Mouse (Mus musculus) limb, embryonic 13.5 days (tissue): Measurements from ENCODE around the gene Chrne. TPM values are rescaled to one million over a fixed set of nuclear protein-coding genes. Genes with fewer than 3 reads are reported as not detected.
A peak's percentile ranks its signal among the peaks of the same experiment; 100 is the strongest.

Experiments used
- ATAC-seq: fragments of 200-750 bp; cut with Nextera tagmentation; 2 replicates; pipeline ENCODE4 v1.8.0; 2017; ENCODE audit warnings: low read depth, moderate number of reproducible peaks, moderate TSS enrichment; ENCODE audit not compliant: low FRiP score
- H3K27ac ChIP-seq: fragments of 300-500 bp; sonication (generic); 2 replicates; pipeline ENCODE4 v1.5.1; 2015; ENCODE audit warnings: inconsistent platforms, mild to moderate bottlenecking, moderate library complexity
- H3K27me3 ChIP-seq: fragments of 300-500 bp; sonication (generic); 2 replicates; pipeline ENCODE4 v1.6.1; 2015; ENCODE audit warnings: mild to moderate bottlenecking, inconsistent platforms
- H3K36me3 ChIP-seq: fragments of 300-500 bp; sonication (generic); 2 replicates; pipeline ENCODE4 v1.6.1; 2015; ENCODE audit warnings: inconsistent platforms, mild to moderate bottlenecking, moderate library complexity
- H3K4me1 ChIP-seq: fragments of 300-500 bp; sonication (generic); 2 replicates; pipeline ENCODE4 v1.6.1; 2015; ENCODE audit warnings: inconsistent platforms
- H3K4me2 ChIP-seq: fragments of 300-500 bp; sonication (generic); replicated peaks from 2 replicates; pipeline ENCODE4 v1.6.1; 2015; ENCODE audit warnings: inconsistent platforms, mild to moderate bottlenecking, moderate library complexity
- H3K4me3 ChIP-seq: fragments of 300-500 bp; sonication (generic); 2 replicates; pipeline ENCODE4 v1.5.1; 2015; ENCODE audit warnings: moderate library complexity, mild to moderate bottlenecking, inconsistent platforms
- H3K9ac ChIP-seq: fragments of 300-500 bp; sonication (generic); 2 replicates; pipeline ENCODE4 v1.6.1; 2015; ENCODE audit warnings: mild to moderate bottlenecking, inconsistent platforms
- H3K9me3 ChIP-seq: fragments of 300-500 bp; sonication (generic); 2 replicates; pipeline ENCODE4 v1.6.1; 2016; ENCODE audit warnings: inconsistent platforms
- WGBS: fragments of 180-500 bp; shearing (Covaris S2); methylation state at CpG from one replicate; pipeline ENCODE4 v1.1.7; 2015; 5-methylcytosine and 5-hydroxymethylcytosine counted together
- polyA plus RNA-seq: library from polyadenylated mRNA; unstranded; fragments of >200 nt; fragmentation: Nextera tagmentation; extraction: Ambion mirVana; gene quantifications from 2 replicates; pipeline ENCODE4 v1.2.1, GENCODE M21; 2015

Gene Chrne
- polyA plus RNA-seq, 1 experiment from 2014 or later: not detected

- Histone ChIP-seq H3K4me1 (peaks cover 7% of the 10 kb centered on the region; the same call in 1 of the 2 replicates), H3K4me3 (no peak overlapping the region), H3K9me3 (no peaks in the 10 kb centered on the region), H3K9ac (0 out of 2 replicates have a peak overlapping the region, but pooled peaks have one; percentile 2), H3K4me2 (no peak overlapping the region), H3K27ac (no peak overlapping the region), H3K27me3 (no peaks in the 10 kb centered on the region), H3K36me3 (peaks cover 26% of the 10 kb centered on the region)
- WGBS: 81% methylated on average over 15 of the region's 15 CpGs
- no peak for ATAC-seq
These were observed 24.6 kb downstream of the Chrne start for GRCm38 (mm10) chr11:70594253-70594989.

GRCm38 (mm10) chr11:70591733-70592132 lies 27.3 kb downstream of the Chrne start:
- peaks cover 7% of the 10 kb centered on the region; the same call in 1 of the 2 replicates for H3K4me1 ChIP-seq
- H3K36me3 ChIP-seq: peaks cover 5% of the 10 kb centered on the region; the same call in 1 of the 2 replicates
- H3K4me3 ChIP-seq: no peak overlapping the region
- H3K27ac ChIP-seq: no peak overlapping the region
- ATAC-seq: no peak
- WGBS: 89% methylated on average over 1 of the region's 1 CpGs
- H3K9me3 ChIP-seq: no peaks in the 10 kb centered on the region
- no peak overlapping the region for H3K4me2 ChIP-seq
- no peak overlapping the region for H3K9ac ChIP-seq
- no peaks in the 10 kb centered on the region for H3K27me3 ChIP-seq

GRCm38 (mm10) chr11:70586954-70587353 lies 32.1 kb downstream of the Chrne start:
- Histone ChIP-seq H3K4me2 (no peak overlapping the region), H3K9ac (no peak overlapping the region), H3K4me1 (peaks cover 49% of the 10 kb centered on the region), H3K4me3 (no peak overlapping the region), H3K36me3 (peaks cover 5% of the 10 kb centered on the region; the same call in 1 of the 2 replicates), H3K27me3 (no peaks in the 10 kb centered on the region), H3K27ac (no peak overlapping the region), H3K9me3 (no peaks in the 10 kb centered on the region)
- WGBS: 78% methylated on average over 5 of the region's 5 CpGs
- ATAC-seq: no peak

- 83% methylated on average over 3 of the region's 3 CpGs for WGBS
- Histone ChIP-seq H3K4me3 (no peak overlapping the region), H3K9ac (no peak overlapping the region), H3K9me3 (no peaks in the 10 kb centered on the region), H3K4me1 (peaks cover 53% of the 10 kb centered on the region), H3K27ac (no peak overlapping the region), H3K4me2 (no peak overlapping the region), H3K36me3 (peaks cover 5% of the 10 kb centered on the region; the same call in 1 of the 2 replicates), H3K27me3 (no peaks in the 10 kb centered on the region)
- no peak for ATAC-seq
These were observed 32.8 kb downstream of the Chrne start for GRCm38 (mm10) chr11:70586261-70586660.

- peak overlapping the region; percentile 67 for H3K27ac ChIP-seq
- peak; percentile 71; the same call in 1 of the 2 replicates for ATAC-seq
- WGBS: 27% methylated on average over 7 of the region's 7 CpGs
- no peaks in the 10 kb centered on the region for H3K9me3 ChIP-seq
- peak overlapping the region; percentile 31; the same call in 1 of the 2 replicates for H3K9ac ChIP-seq
- peak overlapping the region; percentile 35; the same call in 1 of the 2 replicates for H3K4me2 ChIP-seq
- no peaks in the 10 kb centered on the region for H3K27me3 ChIP-seq
- peaks cover 57% of the 10 kb centered on the region for H3K4me1 ChIP-seq
- peaks cover 5% of the 10 kb centered on the region; the same call in 1 of the 2 replicates for H3K36me3 ChIP-seq
- H3K4me3 ChIP-seq: no peak overlapping the region
These were observed 33.6 kb downstream of the Chrne start for GRCm38 (mm10) chr11:70585457-70585856.

GRCm38 (mm10) chr11:70583775-70584174 lies 35.2 kb downstream of the Chrne start:
- Histone ChIP-seq H3K4me1 (peaks cover 72% of the 10 kb centered on the region), H3K4me3 (no peak overlapping the region), H3K9ac (no peak overlapping the region), H3K36me3 (peaks cover 5% of the 10 kb centered on the region; the same call in 1 of the 2 replicates), H3K4me2 (no peak overlapping the region), H3K9me3 (no peaks in the 10 kb centered on the region), H3K27me3 (no peaks in the 10 kb centered on the region), H3K27ac (peak overlapping the region; percentile 72)
- 81% methylated on average over 7 of the region's 7 CpGs for WGBS
- ATAC-seq: no peak

GRCm38 (mm10) chr11:70583022-70583714 lies 35.8 kb downstream of the Chrne start:
- Histone ChIP-seq H3K9me3 (no peaks in the 10 kb centered on the region), H3K27ac (peak overlapping the region; percentile 72), H3K27me3 (no peaks in the 10 kb centered on the region), H3K4me3 (no peak overlapping the region), H3K36me3 (peaks cover 3% of the 10 kb centered on the region; the same call in 1 of the 2 replicates), H3K9ac (peak overlapping the region; percentile 35; the same call in 1 of the 2 replicates), H3K4me1 (peaks cover 78% of the 10 kb centered on the region), H3K4me2 (no peak overlapping the region)
- 48% methylated on average over 6 of the region's 6 CpGs for WGBS
- ATAC-seq: no peak

GRCm38 (mm10) chr11:70582196-70582595 lies 36.8 kb downstream of the Chrne start:
- Histone ChIP-seq H3K9ac (no peak overlapping the region), H3K27ac (no peak overlapping the region), H3K4me3 (no peak overlapping the region), H3K9me3 (no peaks in the 10 kb centered on the region), H3K27me3 (no peaks in the 10 kb centered on the region), H3K4me2 (no peak overlapping the region), H3K4me1 (peaks cover 88% of the 10 kb centered on the region), H3K36me3 (no peaks in the 10 kb centered on the region)
- 50% methylated on average over 3 of the region's 3 CpGs for WGBS
- no peak for ATAC-seq

- Histone ChIP-seq H3K4me3 (no peak overlapping the region), H3K9me3 (no peaks in the 10 kb centered on the region), H3K36me3 (no peaks in the 10 kb centered on the region), H3K4me2 (no peak overlapping the region), H3K27ac (no peak overlapping the region), H3K4me1 (peaks cover 91% of the 10 kb centered on the region), H3K9ac (no peak overlapping the region), H3K27me3 (no peaks in the 10 kb centered on the region)
- 84% methylated on average over 3 of the region's 3 CpGs for WGBS
- no peak for ATAC-seq
These were observed 38.1 kb downstream of the Chrne start for GRCm38 (mm10) chr11:70580921-70581320.

- H3K4me1 ChIP-seq: peaks cover 85% of the 10 kb centered on the region
- ATAC-seq: no peak
- H3K4me3 ChIP-seq: no peak overlapping the region
- H3K36me3 ChIP-seq: no peaks in the 10 kb centered on the region
- no peaks in the 10 kb centered on the region for H3K9me3 ChIP-seq
- H3K9ac ChIP-seq: no peak overlapping the region
- no peak overlapping the region for H3K4me2 ChIP-seq
- no peaks in the 10 kb centered on the region for H3K27me3 ChIP-seq
- WGBS: 55% methylated on average over 5 of the region's 5 CpGs
- H3K27ac ChIP-seq: no peak overlapping the region
These were observed 38.7 kb downstream of the Chrne start for GRCm38 (mm10) chr11:70580358-70580720.

GRCm38 (mm10) chr11:70579710-70580357 lies 39.2 kb downstream of the Chrne start:
- no peak for ATAC-seq
- 80% methylated on average over 9 of the region's 9 CpGs for WGBS
- Histone ChIP-seq H3K27me3 (no peaks in the 10 kb centered on the region), H3K9ac (peak overlapping the region; percentile 2; the same call in 1 of the 2 replicates), H3K36me3 (no peaks in the 10 kb centered on the region), H3K4me1 (peaks cover 80% of the 10 kb centered on the region), H3K4me2 (no peak overlapping the region), H3K4me3 (no peak overlapping the region), H3K9me3 (no peaks in the 10 kb centered on the region), H3K27ac (no peak overlapping the region)

- Histone ChIP-seq H3K9me3 (no peaks in the 10 kb centered on the region), H3K36me3 (no peaks in the 10 kb centered on the region), H3K4me1 (peaks cover 74% of the 10 kb centered on the region), H3K4me2 (no peak overlapping the region), H3K9ac (no peak overlapping the region), H3K27me3 (no peaks in the 10 kb centered on the region), H3K4me3 (no peak overlapping the region), H3K27ac (no peak overlapping the region)
- ATAC-seq: no peak
- 86% methylated on average over 6 of the region's 6 CpGs for WGBS
These were observed 40.1 kb downstream of the Chrne start for GRCm38 (mm10) chr11:70578962-70579361.
